Mouse (Mus musculus) yolk sac, embryonic 10.5 days (tissue): ENCODE results near the gene Pfn3.
"Not testable (repeated sequence)": the region's sequence is repeated elsewhere in the genome, so short reads cannot be mapped to it uniquely, and the experiment has no call there.

Experiments
- DNase-seq: peaks from one replicate; pipeline ENCODE4 v3.0.0-alpha.2; 2017; ENCODE audit warnings: low spot score

The Pfn3 gene

GRCm38 (mm10) chr13:55414743-55415380 is at the start of gene Pfn3:
Gene Pfn3, minus strand, starts transcription at chr13:55415232.
- DNase-seq = no peak

DNA sequence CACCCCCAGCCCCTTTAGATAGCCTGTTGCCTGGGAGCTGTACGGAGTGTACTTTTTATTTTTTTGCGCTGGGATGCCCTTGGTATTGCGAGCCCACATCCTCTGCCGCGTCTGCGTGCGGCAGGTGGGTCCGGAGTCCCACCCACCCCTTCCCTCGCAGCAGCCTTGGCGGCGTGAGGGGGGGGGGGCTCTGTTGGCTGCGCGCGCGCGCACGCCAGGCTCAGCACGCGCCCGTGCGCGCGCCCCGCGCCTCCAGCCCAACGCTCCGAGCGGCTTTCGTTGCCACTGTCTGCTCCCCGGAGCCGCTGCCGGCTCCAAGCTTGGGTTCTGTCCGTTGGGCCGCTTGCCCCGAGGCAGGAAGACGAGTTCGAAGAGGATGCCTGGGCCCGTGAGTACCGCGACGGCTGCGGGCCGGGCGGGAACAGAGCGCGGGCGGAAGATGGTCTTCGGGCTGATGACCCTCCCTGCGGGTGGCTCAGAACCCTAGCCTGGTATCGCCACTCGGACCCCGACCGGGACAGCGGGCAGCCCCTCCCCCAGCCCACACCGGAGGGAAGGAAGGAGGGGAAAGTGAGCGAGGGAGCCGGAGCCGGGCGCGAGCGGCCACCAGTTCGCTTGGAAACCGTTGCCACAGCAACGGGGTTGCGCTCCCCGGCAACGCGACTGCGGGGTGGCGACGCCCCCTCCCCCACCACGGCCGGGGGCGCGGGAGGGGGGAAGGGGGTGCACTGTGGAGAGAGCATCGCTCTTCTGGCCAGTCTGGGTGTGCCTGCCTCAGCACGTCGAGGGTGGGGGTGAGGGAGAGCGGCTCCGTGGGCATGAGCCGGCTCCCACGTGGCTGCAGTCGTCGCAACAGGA is 49.2 kb upstream of the Pfn3 start, which contains the start of gene Prr7:
TSS of gene Prr7 (plus strand) at position 241 of the 858 bp plus-strand sequence.
- DNase-seq = peak; percentile 57

GRCm38 (mm10) chr13:55463399-55464026 is 48.5 kb upstream of the Pfn3 start:
- no peak for DNase-seq

DNA sequence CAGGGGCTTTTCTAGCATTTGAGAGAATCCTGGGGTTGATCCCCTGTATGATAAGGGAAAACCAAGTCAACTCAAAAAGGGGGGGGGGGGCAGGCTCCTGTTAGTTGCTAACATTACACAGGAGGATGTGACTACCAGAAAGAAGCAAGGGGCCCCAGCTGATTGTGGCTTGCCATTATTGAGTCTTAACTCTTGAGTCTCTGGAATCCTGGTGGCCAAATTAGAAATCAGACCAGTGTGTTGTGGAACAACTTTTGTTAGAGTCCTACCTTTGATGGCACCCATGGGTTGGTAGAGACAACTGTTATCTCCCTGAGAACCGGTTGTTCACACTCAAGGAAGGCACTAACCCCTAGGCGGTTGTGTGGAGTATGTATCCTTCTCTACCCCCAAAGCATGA is 47.9 kb upstream of the Pfn3 start:
- no peak for DNase-seq

GRCm38 (mm10) chr13:55451785-55452549 is 36.9 kb upstream of the Pfn3 start:
- DNase-seq = no peak

DNA sequence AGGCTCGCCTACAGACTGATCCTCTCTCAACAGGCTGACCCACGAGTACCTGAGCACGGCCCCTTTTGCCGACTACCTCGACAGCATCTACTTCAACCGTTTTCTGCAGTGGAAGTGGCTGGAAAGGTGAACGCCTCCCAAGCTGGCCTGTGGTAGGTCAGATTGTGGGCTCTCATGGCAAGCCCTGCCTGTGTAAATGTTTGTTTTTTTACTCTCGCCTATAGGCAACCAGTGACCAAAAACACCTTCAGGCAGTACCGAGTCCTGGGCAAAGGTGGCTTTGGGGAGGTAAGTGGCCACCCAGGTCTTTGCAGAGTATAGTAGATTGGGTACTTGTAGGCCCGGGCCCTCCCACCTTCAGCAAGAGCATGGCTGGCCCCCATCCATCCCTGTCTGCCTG is 36.3 kb upstream of the Pfn3 start:
- DNase-seq = no peak

GRCm38 (mm10) chr13:55450511-55450980 is 35.5 kb upstream of the Pfn3 start:
- DNase-seq = no peak

- no peak for DNase-seq
These were observed 34.8 kb upstream of the Pfn3 start for GRCm38 (mm10) chr13:55449679-55450441.

- DNase-seq = no peak
These were observed 34.2 kb upstream of the Pfn3 start for GRCm38 (mm10) chr13:55449205-55449604.

DNA sequence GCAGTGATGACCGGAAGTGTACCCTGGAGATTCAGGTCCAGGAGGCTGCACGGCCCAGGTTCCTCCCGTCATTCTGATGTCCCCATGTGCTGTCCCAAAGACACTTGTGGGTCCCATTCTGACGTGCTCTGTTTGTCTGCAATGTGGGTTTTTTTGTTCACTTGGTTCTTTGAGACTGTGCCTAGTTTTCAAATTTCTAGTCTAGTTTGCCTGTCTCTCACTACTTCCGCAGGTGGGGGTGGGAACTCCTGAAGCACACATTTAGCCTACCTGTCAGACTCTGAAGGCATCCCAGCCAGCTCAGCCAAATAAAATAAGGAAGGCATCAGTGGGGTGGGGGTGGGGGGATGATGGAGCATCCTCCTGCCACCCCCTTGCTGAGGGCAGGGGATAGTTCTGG is 33.1 kb upstream of the Pfn3 start:
- DNase-seq = no peak

DNA sequence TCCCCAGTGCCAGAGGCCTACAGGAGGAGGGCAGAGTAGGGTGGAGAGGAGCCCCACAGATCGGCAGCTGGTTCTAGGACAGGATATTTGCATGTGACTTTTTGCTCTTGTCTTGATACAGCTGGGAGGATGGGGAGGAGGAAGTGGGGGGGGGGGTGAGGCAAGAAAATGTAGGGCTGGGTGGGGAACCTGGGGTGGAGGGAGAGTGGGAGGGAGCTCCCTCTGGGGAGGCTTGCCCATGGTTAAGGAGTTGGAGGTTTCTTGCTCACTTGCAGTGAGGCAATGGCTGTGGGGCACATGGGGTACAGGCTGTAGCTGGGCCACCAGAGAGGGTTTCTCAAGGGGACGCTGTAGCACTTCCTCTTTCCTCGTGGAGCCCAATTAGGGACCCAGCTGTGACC is 32.5 kb upstream of the Pfn3 start:
- no peak for DNase-seq

- no peak for DNase-seq
These were observed 31.6 kb upstream of the Pfn3 start for GRCm38 (mm10) chr13:55446483-55447105.

DNA sequence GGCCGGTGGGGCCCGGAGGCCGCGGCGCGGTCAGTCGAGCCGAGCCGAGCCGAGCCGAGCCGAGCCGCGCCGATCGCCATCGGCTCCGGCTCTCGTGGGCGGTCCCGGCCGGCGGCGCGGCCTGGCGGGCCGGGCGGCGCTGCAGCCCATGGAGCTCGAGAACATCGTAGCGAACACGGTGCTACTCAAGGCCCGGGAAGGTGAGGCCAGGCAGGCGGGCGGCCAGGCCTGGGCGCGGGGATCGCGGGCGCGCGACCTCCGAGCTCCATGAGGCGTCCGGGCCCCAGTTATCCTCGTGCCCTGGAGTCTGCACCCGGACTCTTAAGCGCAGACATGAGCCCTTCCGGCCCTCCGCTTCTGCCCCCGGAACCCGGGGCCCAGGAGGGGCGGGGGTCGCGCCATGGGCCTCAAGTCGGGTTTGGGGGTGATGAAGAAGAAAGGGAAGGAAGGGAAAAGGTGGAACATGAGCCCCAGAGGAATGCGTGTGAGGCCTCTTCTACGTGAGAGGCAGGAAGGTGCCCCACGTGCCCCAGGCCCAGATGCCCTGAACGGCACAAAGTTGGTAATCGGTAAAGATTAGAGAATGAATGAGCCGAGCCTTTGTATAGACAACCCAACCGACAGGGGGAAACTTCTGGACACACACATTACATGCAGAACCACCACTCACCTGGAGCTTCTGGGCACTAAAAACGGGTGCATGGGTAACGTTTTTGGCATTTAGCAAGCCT is 30.5 kb upstream of the Pfn3 start:
- DNase-seq = no peak

GRCm38 (mm10) chr13:55444937-55445315 is 29.9 kb upstream of the Pfn3 start, which contains the start of gene Grk6:
Gene Grk6, plus strand, starts transcription at chr13:55445072.
- peak; percentile 99 for DNase-seq

DNA sequence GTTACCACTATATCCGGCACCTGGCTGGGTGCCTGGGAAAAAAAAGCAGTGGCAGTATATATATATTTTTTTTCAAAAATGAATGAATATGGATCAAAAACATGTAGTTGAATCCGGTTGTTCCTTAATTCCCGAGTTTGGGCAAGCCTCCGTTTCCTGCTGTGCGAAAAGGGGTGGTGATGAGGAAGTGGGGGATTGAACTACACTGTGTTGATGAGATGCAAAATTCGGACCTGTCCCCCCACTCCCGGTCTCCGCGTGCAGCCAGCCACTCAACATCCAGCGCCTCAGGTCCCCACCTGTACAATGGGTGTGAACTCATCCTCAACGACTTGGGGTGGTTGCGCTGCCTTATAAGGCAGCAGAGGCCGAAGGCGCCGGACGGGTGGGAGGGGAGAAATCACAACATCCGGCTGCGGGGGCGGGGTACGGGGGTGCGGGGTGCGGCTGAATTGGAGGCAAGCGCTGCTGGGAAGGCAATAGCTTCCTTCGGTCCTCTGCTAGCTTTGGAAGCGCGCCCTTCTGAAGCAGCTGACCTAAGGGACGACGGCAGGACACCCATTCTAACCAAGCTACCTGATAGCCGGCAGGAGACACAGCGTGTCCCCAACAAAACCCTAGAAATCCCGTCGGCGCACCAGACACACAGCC is 29.4 kb upstream of the Pfn3 start:
- DNase-seq = no peak

DNA sequence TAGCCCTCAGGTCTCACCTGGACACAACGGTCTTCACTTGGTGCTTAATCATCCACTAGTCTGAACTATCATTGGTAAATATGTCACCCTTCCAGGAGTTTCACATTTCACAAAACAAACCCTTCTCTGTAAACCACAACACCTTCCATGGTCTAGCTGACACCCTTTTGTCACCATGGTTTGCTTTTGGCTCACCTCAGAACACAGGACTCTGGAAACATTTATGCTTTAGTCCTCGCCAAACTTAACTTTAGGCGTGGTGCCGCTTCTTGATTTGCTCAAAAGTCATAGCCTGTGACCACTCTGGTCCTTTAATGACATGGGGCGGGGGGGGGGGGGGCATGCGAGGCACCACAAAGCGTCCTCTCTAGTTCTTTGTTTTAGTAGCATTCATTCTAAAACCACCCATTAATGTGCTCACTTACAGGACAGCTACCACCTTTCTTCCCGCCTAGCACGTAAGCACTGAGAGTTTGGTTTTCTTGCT is 28.8 kb upstream of the Pfn3 start:
- DNase-seq = no peak

GRCm38 (mm10) chr13:55437111-55437629 is 22.1 kb upstream of the Pfn3 start:
- DNase-seq = not testable (repeated sequence)

DNA sequence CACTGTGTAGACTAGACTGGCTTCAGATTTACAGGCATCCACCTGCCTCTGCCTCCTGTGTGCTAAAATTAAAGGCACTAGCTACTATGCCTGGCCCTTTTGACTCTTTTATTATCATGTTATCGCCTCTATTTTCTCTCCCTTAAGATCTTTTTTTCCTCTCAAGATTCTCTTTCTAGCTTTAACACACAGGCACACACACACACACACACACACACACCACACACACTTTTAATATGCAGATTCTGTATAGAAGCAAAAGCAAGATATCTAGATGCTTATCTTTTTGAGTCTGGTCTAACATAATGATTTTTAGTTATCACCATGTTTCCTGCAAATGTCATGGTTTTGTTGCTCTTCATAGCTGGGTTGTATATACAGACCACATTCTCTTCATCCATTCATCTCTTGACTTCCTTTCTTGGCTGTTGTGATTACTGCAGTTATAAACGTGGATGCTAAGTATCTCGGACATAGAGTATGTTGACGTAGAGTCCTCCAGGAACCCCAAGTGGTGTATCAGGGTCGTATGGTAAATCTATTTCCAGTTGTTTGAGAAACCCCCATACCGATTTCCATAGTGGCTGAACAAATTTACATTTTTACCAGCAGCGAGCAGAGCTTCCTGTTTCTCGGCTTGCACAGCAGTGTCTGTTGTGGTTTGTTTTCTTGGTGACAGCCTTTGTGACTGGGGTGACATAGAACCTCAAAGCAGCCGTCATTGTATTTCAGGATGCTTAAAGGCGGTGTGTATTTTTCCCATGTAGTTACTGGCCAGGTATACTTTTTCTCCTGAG is 17.1 kb upstream of the Pfn3 start:
- no peak for DNase-seq
